Mouse (Mus musculus) limb, embryonic 15.5 days (tissue): ENCODE data around the gene Clca3a2. TPM values are rescaled to one million over a fixed set of nuclear protein-coding genes. Genes with fewer than 3 reads are reported as not detected.
"Not testable (repeated sequence)": the region's sequence is repeated elsewhere in the genome, so short reads cannot be mapped to it uniquely, and the experiment has no call there.

Experiments
- ATAC-seq: fragments of 200-750 bp; cut with Nextera tagmentation; 2 replicates; pipeline ENCODE4 v1.8.0; 2017; ENCODE audit warnings: low read depth, moderate TSS enrichment; ENCODE audit not compliant: insufficient number of reproducible peaks, low FRiP score, low TSS enrichment
- H3K27ac ChIP-seq: fragments of 300-500 bp; sonication (generic); 2 replicates; pipeline ENCODE4 v1.5.1; 2015; ENCODE audit warnings: moderate library complexity, mild to moderate bottlenecking, inconsistent platforms
- H3K27me3 ChIP-seq: fragments of 300-500 bp; sonication (generic); 2 replicates; pipeline ENCODE4 v1.6.1; 2015; ENCODE audit warnings: inconsistent platforms
- H3K36me3 ChIP-seq: fragments of 300-500 bp; sonication (generic); 2 replicates; pipeline ENCODE4 v1.6.1; 2015; ENCODE audit warnings: inconsistent platforms
- H3K4me1 ChIP-seq: fragments of 300-500 bp; sonication (generic); 2 replicates; pipeline ENCODE4 v1.6.1; 2015; ENCODE audit warnings: inconsistent platforms
- H3K4me2 ChIP-seq: fragments of 300-500 bp; sonication (generic); 2 replicates; pipeline ENCODE4 v1.6.1; 2015; ENCODE audit warnings: mild to moderate bottlenecking, inconsistent platforms
- H3K4me3 ChIP-seq: fragments of 300-500 bp; sonication (generic); 2 replicates; pipeline ENCODE4 v1.5.1; 2015; ENCODE audit warnings: mild to moderate bottlenecking, inconsistent platforms
- H3K9ac ChIP-seq: fragments of 300-500 bp; sonication (generic); 2 replicates; pipeline ENCODE4 v1.6.1; 2015; ENCODE audit warnings: inconsistent platforms
- H3K9me3 ChIP-seq: fragments of 300-500 bp; sonication (generic); 2 replicates; pipeline ENCODE4 v1.6.1; 2016; ENCODE audit warnings: inconsistent platforms
- WGBS: fragments of 180-500 bp; shearing (Covaris S2); methylation state at CpG from one replicate; pipeline ENCODE4 v1.1.7; 2015; 5-methylcytosine and 5-hydroxymethylcytosine counted together
- polyA plus RNA-seq: library from polyadenylated mRNA; unstranded; fragments of >200 nt; fragmentation: Nextera tagmentation; extraction: Ambion mirVana; gene quantifications from 2 replicates; pipeline ENCODE4 v1.2.1, GENCODE M21; 2015

Clca3a2 gene
- polyA plus RNA-seq, 1 experiment from 2014 or later: 0.45 TPM

- Histone ChIP-seq H3K9me3 (no peaks in the 10 kb centered on the region), H3K27ac (no peak overlapping the region), H3K36me3 (no peaks in the 10 kb centered on the region), H3K4me3 (no peak overlapping the region), H3K9ac (no peak overlapping the region), H3K4me1 (no peaks in the 10 kb centered on the region), H3K4me2 (no peak overlapping the region), H3K27me3 (no peaks in the 10 kb centered on the region)
- 71% methylated on average over 11 of the region's 11 CpGs for WGBS
- no peak for ATAC-seq
Measured at GRCm38 (mm10) chr3:144785181-144786148, 33.8 kb downstream of the Clca3a2 start.

GRCm38 (mm10) chr3:144765161-144765560 lies 54.1 kb downstream of the Clca3a2 start:
- H3K27ac ChIP-seq: no peak overlapping the region
- H3K4me2 ChIP-seq: no peak overlapping the region
- H3K4me3 ChIP-seq: no peak overlapping the region
- no peaks in the 10 kb centered on the region for H3K27me3 ChIP-seq
- H3K36me3 ChIP-seq: no peaks in the 10 kb centered on the region
- no peak for ATAC-seq
- no peaks in the 10 kb centered on the region for H3K9me3 ChIP-seq
- peaks cover 4% of the 10 kb centered on the region; the same call in 1 of the 2 replicates for H3K4me1 ChIP-seq
- no peak overlapping the region for H3K9ac ChIP-seq
- WGBS: 82% methylated on average over 4 of the region's 4 CpGs

GRCm38 (mm10) chr3:144761454-144761853 lies 57.8 kb downstream of the Clca3a2 start:
- Histone ChIP-seq H3K9me3 (no peaks in the 10 kb centered on the region), H3K9ac (no peak overlapping the region), H3K36me3 (no peaks in the 10 kb centered on the region), H3K27ac (no peak overlapping the region), H3K27me3 (no peaks in the 10 kb centered on the region), H3K4me3 (no peak overlapping the region), H3K4me1 (peaks cover 4% of the 10 kb centered on the region; the same call in 1 of the 2 replicates), H3K4me2 (no peak overlapping the region)
- ATAC-seq: no peak
- WGBS: 33% methylated on average over 6 of the region's 6 CpGs

- no peaks in the 10 kb centered on the region for H3K27me3 ChIP-seq
- H3K36me3 ChIP-seq: no peaks in the 10 kb centered on the region
- no peak within 1 kb of the TSS for H3K4me3 ChIP-seq
- no peak within 1 kb of the TSS for H3K27ac ChIP-seq
- ATAC-seq: no peak
- H3K4me1 ChIP-seq: peaks cover 4% of the 10 kb centered on the region; the same call in 1 of the 2 replicates
- WGBS: 60% methylated on average over 11 of the region's 11 CpGs
- H3K4me2 ChIP-seq: no peak within 1 kb of the TSS
- no peak within 1 kb of the TSS for H3K9ac ChIP-seq
- no peaks in the 10 kb centered on the region for H3K9me3 ChIP-seq
Measured at GRCm38 (mm10) chr3:144760592-144761309, 58.5 kb downstream of the Clca3a2 start, which contains the start of gene Clca3a1. TSS of gene Clca3a1 (minus strand) at chr3:144760977.

GRCm38 (mm10) chr3:144759719-144760118 lies 59.6 kb downstream of the Clca3a2 start:
- Histone ChIP-seq H3K27me3 (no peaks in the 10 kb centered on the region), H3K4me3 (no peak overlapping the region), H3K27ac (no peak overlapping the region), H3K36me3 (no peaks in the 10 kb centered on the region), H3K9ac (no peak overlapping the region), H3K4me1 (peaks cover 4% of the 10 kb centered on the region; the same call in 1 of the 2 replicates), H3K4me2 (no peak overlapping the region), H3K9me3 (no peaks in the 10 kb centered on the region)
- no peak for ATAC-seq
- 78% methylated on average over 3 of the region's 3 CpGs for WGBS

GRCm38 (mm10) chr3:144756103-144756502 lies 63.2 kb downstream of the Clca3a2 start:
- 34% methylated on average over 8 of the region's 8 CpGs for WGBS
- not testable (repeated sequence) for H3K27ac ChIP-seq, H3K9ac ChIP-seq, H3K4me3 ChIP-seq, H3K9me3 ChIP-seq, H3K4me1 ChIP-seq, ATAC-seq, H3K27me3 ChIP-seq, H3K36me3 ChIP-seq, H3K4me2 ChIP-seq

GRCm38 (mm10) chr3:144753120-144753519 lies 66.2 kb downstream of the Clca3a2 start:
- H3K9me3 ChIP-seq: no peaks in the 10 kb centered on the region
- H3K27ac ChIP-seq: no peak overlapping the region
- no peaks in the 10 kb centered on the region for H3K27me3 ChIP-seq
- no peaks in the 10 kb centered on the region for H3K4me1 ChIP-seq
- H3K36me3 ChIP-seq: no peaks in the 10 kb centered on the region
- 8% methylated on average over 2 of the region's 2 CpGs for WGBS
- no peak overlapping the region for H3K9ac ChIP-seq
- H3K4me2 ChIP-seq: no peak overlapping the region
- H3K4me3 ChIP-seq: no peak overlapping the region
- ATAC-seq: no peak

GRCm38 (mm10) chr3:144749062-144749963 lies 70.0 kb downstream of the Clca3a2 start:
- WGBS: 56% methylated on average over 21 of the region's 21 CpGs
- H3K4me3 ChIP-seq, H3K27me3 ChIP-seq, H3K36me3 ChIP-seq, H3K4me2 ChIP-seq, H3K9ac ChIP-seq, ATAC-seq, H3K4me1 ChIP-seq, H3K9me3 ChIP-seq, H3K27ac ChIP-seq: not testable (repeated sequence)

- WGBS: 53% methylated on average over 3 of the region's 3 CpGs
- ATAC-seq, H3K9me3 ChIP-seq, H3K4me3 ChIP-seq, H3K36me3 ChIP-seq, H3K4me1 ChIP-seq, H3K9ac ChIP-seq, H3K27ac ChIP-seq, H3K4me2 ChIP-seq, H3K27me3 ChIP-seq: not testable (repeated sequence)
Measured at GRCm38 (mm10) chr3:144747706-144748105, 71.6 kb downstream of the Clca3a2 start.
